Mouse (Mus musculus): Measurements from ENCODE around the gene Mfsd5. TPM values are rescaled to one million over a fixed set of nuclear protein-coding genes. Genes with fewer than 3 reads are reported as not detected.

Mfsd5 gene
- polyA plus RNA-seq (2015; fragmentation: Nextera tagmentation; extraction: Ambion mirVana) = 59.5 and 62.7 TPM in 2 replicates

DNA sequence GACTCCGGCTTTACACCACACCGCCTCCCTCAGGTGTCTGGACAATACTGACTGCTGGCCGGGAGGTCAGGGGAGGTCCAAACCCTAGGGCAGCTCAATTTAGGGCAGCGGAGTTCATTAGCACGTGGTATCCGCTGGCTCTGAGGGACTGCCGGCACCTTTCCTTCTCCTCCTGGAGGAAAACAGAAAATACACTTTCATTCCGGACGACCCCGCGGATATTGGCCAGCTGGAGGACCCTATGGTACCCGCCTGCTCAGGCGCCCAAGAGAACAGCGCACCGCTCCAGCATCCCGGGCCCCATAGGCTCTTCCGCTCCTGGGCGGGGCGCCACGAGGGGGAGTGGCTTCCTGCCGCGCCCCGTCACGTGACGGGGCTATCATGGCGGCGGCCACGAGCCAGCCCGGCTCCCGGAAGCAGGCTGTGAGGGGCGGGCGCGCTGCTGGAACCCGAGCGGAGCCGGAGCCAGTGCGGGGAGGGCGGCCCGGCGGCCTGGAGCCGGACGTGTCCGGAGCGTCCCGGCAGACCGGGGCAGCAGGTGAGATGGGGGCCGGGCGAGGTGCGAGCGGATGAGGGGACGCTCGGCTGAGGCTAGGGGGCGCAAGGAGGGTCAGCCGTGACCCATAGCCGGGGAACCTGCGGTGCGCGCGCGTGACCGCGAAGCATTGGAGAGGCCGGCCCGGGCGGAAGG lies at the start of gene Mfsd5:
TSS of gene Mfsd5 (plus strand) at position 363 of the 691 bp plus-strand sequence.
- Histone ChIP-seq H3K27me3 (replicated peaks) (no peaks in the 10 kb centered on the region), H3K4me1 (peaks cover 26% of the 10 kb centered on the region), H3K36me3 (peaks cover 21% of the 10 kb centered on the region), H3K27ac (replicated peaks) (peak within 1 kb of the TSS; percentile 90), H3K4me3 (replicated peaks) (peak within 1 kb of the TSS; percentile 79), H3K4me2 (peak within 1 kb of the TSS; percentile 95), H3K9ac (replicated peaks) (peak within 1 kb of the TSS; percentile 79), H3K9me3 (replicated peaks) (no peaks in the 10 kb centered on the region)
- WGBS = under 1% methylated on average over 64 of the region's 65 CpGs
- ATAC-seq (ENCODE audit: low FRiP score) = peak; percentile 95

DNA sequence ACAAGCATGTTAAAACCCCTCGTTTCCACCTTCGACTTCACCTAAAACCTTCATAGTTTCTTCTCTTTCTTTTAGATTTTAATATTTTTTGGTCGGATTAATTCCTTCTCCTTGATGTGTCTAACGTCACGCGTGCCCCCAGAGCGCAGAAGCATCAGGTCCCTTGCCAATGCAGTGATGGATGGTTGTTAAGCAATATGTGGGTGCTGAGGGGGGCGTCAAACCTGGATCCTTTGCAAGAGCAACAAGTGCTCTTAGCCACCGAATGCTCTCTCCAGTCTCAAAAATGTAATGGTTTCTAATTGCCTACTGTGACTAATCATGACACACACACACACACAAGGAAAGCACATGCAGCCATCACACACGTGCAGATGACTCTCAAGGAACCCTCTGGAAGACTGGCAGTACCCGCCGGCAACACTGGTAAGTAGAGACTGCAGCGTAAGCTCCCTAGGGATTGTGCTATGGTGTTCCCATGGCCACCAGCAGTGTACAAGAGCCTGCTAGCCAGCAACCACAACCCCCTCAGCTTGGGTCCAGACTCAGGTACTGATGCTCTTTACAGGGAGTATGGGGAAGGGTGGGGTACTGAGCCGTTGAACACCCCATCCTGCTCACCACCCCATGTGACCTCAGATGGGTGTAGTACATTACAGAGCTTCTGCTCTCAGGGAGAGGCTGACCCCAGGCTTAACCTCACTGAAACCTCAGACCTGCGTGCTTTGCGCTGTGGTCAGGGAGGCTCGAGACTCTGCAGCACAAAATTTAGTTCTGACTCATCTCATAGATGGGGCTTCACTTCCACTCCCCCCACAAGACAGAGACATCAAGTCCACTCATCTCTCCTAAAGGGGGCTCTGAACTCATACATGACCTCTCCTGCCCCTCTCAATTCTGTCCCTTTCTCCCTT lies 48.6 kb upstream of the Mfsd5 start:
- Histone ChIP-seq H3K27ac (replicated peaks) (no peak overlapping the region), H3K4me2 (no peak overlapping the region), H3K4me3 (replicated peaks) (no peak overlapping the region), H3K4me1 (no peaks in the 10 kb centered on the region), H3K9me3 (replicated peaks) (no peaks in the 10 kb centered on the region), H3K27me3 (replicated peaks) (no peaks in the 10 kb centered on the region), H3K9ac (replicated peaks) (no peak overlapping the region), H3K36me3 (0 out of 2 replicates have a peak, but pooled peaks cover 2% of the 10 kb centered on the region)
- 82% methylated on average over 17 of the region's 17 CpGs for WGBS
- ATAC-seq (ENCODE audit: low FRiP score) = no peak

- ATAC-seq (ENCODE audit: low FRiP score) = no peak
These were observed 47.5 kb upstream of the Mfsd5 start, which contains the start of gene Itgb7 for GRCm38 (mm10) chr15:102231748-102232147. Itgb7 (minus strand) TSS chr15:102231944.

DNA sequence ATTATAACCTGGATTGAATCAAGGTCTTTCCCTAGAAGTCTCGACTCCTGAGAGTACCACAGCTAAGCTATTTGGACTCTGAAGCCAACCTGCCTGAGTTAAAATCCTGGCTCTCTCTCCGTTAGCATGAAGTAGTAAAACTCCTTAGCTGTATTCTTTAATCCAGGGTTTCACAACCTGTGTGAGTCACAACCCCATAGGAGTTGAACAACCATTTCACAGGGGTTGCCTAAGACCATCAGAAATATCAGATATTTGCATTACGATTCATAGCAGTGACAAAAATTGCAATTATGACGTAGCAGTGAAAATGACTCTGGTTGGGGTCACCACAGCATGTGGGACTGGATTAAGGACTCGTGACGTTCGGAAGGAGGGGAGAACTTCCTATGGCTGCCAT lies 46.5 kb upstream of the Mfsd5 start:
- Histone ChIP-seq H3K4me1 (no peaks in the 10 kb centered on the region), H3K27me3 (replicated peaks) (no peaks in the 10 kb centered on the region), H3K27ac (replicated peaks) (no peak overlapping the region), H3K4me2 (no peak overlapping the region), H3K9ac (replicated peaks) (no peak overlapping the region), H3K9me3 (replicated peaks) (no peaks in the 10 kb centered on the region), H3K4me3 (replicated peaks) (no peak overlapping the region), H3K36me3 (peaks cover 10% of the 10 kb centered on the region; the same call in 1 of the 2 replicates)
- ATAC-seq (ENCODE audit: low FRiP score) = no peak
- WGBS = 86% methylated on average over 7 of the region's 7 CpGs

More at GRCm38 (mm10) chr15:102231748-102232147, 47.5 kb upstream of the Mfsd5 start, which contains the start of gene Itgb7:
- Histone ChIP-seq H3K4me1 (no peaks in the 10 kb centered on the region), H3K4me2 (no peak within 1 kb of the TSS), H3K27me3 (replicated peaks) (no peaks in the 10 kb centered on the region), H3K9me3 (replicated peaks) (no peaks in the 10 kb centered on the region), H3K36me3 (0 out of 2 replicates have a peak, but pooled peaks cover 5% of the 10 kb centered on the region), H3K27ac (replicated peaks) (no peak within 1 kb of the TSS), H3K4me3 (replicated peaks) (no peak within 1 kb of the TSS), H3K9ac (replicated peaks) (no peak within 1 kb of the TSS)
- WGBS = 66% methylated on average over 6 of the region's 6 CpGs

- H3K9ac ChIP-seq (replicated peaks) = no peak overlapping the region
- no peak overlapping the region for H3K4me3 ChIP-seq (replicated peaks)
- no peak for ATAC-seq (ENCODE audit: low FRiP score)
- WGBS = 31% methylated on average over 2 of the region's 2 CpGs
- no peaks in the 10 kb centered on the region for H3K4me1 ChIP-seq
- H3K9me3 ChIP-seq (replicated peaks) = no peaks in the 10 kb centered on the region
- H3K27ac ChIP-seq (replicated peaks) = no peak overlapping the region
- no peaks in the 10 kb centered on the region for H3K27me3 ChIP-seq (replicated peaks)
- peaks cover 10% of the 10 kb centered on the region; the same call in 1 of the 2 replicates for H3K36me3 ChIP-seq
- no peak overlapping the region for H3K4me2 ChIP-seq
These were observed 45.4 kb upstream of the Mfsd5 start for GRCm38 (mm10) chr15:102233896-102234295.

GRCm38 (mm10) chr15:102235371-102236027 lies 43.8 kb upstream of the Mfsd5 start:
- WGBS = 39% methylated on average over 21 of the region's 21 CpGs
- H3K27ac ChIP-seq (replicated peaks) = no peak overlapping the region
- peaks cover 10% of the 10 kb centered on the region; the same call in 1 of the 2 replicates for H3K36me3 ChIP-seq
- no peaks in the 10 kb centered on the region for H3K27me3 ChIP-seq (replicated peaks)
- H3K4me1 ChIP-seq = peaks cover 2% of the 10 kb centered on the region; the same call in 1 of the 2 replicates
- no peak overlapping the region for H3K4me2 ChIP-seq
- ATAC-seq (ENCODE audit: low FRiP score) = no peak
- H3K4me3 ChIP-seq (replicated peaks) = no peak overlapping the region
- H3K9me3 ChIP-seq (replicated peaks) = no peaks in the 10 kb centered on the region
- no peak overlapping the region for H3K9ac ChIP-seq (replicated peaks)

DNA sequence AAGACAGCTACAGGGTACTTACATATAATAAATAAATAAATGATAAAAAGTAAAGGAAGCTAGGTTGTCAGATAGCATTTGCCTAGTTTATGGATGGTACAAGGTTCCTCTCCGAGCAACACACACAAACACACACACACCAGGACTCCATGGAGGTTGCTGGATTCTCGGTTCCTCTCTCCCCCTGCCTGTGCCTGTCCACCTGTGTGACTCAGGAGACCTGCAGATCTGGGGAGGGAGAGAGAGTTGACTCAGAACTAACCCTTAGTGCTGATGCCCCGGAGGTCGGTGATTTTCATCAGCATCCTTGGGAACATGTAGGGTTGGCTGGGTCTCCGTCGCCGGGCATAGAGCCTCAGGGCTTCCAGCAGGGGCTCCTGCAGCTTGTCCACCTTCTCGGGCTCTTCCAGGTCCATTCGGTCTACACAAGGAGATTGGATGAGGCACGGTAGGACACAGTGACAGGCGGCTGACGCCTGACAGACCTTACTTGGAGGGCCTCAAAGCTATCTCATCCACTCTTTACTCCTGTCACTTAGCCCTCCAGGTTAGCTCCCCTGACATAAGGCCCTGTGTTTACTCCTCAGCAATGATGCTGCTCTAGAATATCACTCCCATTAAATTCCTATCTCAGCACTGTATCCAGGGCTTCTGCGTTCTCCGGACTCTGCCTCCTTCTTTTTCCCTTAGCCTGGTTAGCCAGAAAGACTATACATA lies 40.6 kb upstream of the Mfsd5 start:
- peaks cover 13% of the 10 kb centered on the region for H3K27me3 ChIP-seq (replicated peaks)
- WGBS = 93% methylated on average over 14 of the region's 14 CpGs
- H3K9me3 ChIP-seq (replicated peaks) = no peaks in the 10 kb centered on the region

GRCm38 (mm10) chr15:102239260-102239590 lies 40.0 kb upstream of the Mfsd5 start:
- H3K4me1 ChIP-seq = peaks cover 20% of the 10 kb centered on the region

More for the DNA sequence above, 40.6 kb upstream of the Mfsd5 start:
- H3K9ac ChIP-seq (replicated peaks) = no peak overlapping the region
- H3K27ac ChIP-seq (replicated peaks) = no peak overlapping the region
- H3K36me3 ChIP-seq = peaks cover 10% of the 10 kb centered on the region; the same call in 1 of the 2 replicates
- H3K4me1 ChIP-seq = peaks cover 15% of the 10 kb centered on the region
- ATAC-seq (ENCODE audit: low FRiP score) = no peak
- H3K4me2 ChIP-seq = no peak overlapping the region
- H3K4me3 ChIP-seq (replicated peaks) = no peak overlapping the region

GRCm38 (mm10) chr15:102239851-102240250 lies 39.4 kb upstream of the Mfsd5 start:
- H3K4me1 ChIP-seq = peaks cover 25% of the 10 kb centered on the region
- H3K27ac ChIP-seq (replicated peaks) = no peak overlapping the region
- H3K4me2 ChIP-seq = no peak overlapping the region
- peaks cover 20% of the 10 kb centered on the region for H3K27me3 ChIP-seq (replicated peaks)
- no peak overlapping the region for H3K9ac ChIP-seq (replicated peaks)
- ATAC-seq (ENCODE audit: low FRiP score) = no peak
- no peaks in the 10 kb centered on the region for H3K9me3 ChIP-seq (replicated peaks)
- WGBS = 85% methylated on average over 11 of the region's 11 CpGs
- no peak overlapping the region for H3K4me3 ChIP-seq (replicated peaks)
- peaks cover 10% of the 10 kb centered on the region; the same call in 1 of the 2 replicates for H3K36me3 ChIP-seq

More at GRCm38 (mm10) chr15:102239260-102239590, 40.0 kb upstream of the Mfsd5 start:
- no peaks in the 10 kb centered on the region for H3K9me3 ChIP-seq (replicated peaks)
- H3K4me2 ChIP-seq = no peak overlapping the region
- no peak overlapping the region for H3K4me3 ChIP-seq (replicated peaks)
- H3K27me3 ChIP-seq (replicated peaks) = peaks cover 18% of the 10 kb centered on the region
- no peak overlapping the region for H3K9ac ChIP-seq (replicated peaks)
- H3K36me3 ChIP-seq = peaks cover 10% of the 10 kb centered on the region; the same call in 1 of the 2 replicates
- peak; percentile 59 for ATAC-seq (ENCODE audit: low FRiP score)
- 10% methylated on average over 9 of the region's 9 CpGs for WGBS
- no peak overlapping the region for H3K27ac ChIP-seq (replicated peaks)

DNA sequence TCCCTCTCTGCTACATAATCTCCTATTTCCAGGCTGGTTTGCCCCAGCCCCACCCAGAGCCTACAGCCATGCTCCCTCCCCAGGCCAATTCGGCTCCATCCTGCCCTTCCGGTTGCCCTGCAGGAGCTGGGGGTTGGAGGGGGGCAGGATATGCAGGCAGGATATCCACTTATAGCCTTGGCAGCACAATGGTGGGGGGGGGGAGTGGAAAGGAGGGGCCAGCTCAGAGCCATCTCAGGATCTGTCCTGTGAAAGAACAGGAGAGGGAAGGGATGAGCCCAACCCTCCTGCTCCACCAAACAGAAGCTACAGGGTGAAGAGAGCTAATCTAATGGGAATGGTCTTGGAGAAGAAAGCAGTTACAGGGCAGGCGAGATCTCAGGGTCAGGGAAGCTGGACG lies 38.6 kb upstream of the Mfsd5 start:
- Histone ChIP-seq H3K9ac (replicated peaks) (no peak overlapping the region), H3K4me1 (peaks cover 33% of the 10 kb centered on the region), H3K36me3 (peaks cover 8% of the 10 kb centered on the region; the same call in 1 of the 2 replicates), H3K9me3 (replicated peaks) (no peaks in the 10 kb centered on the region), H3K4me2 (no peak overlapping the region), H3K4me3 (replicated peaks) (no peak overlapping the region), H3K27me3 (replicated peaks) (peaks cover 20% of the 10 kb centered on the region), H3K27ac (replicated peaks) (no peak overlapping the region)
- 81% methylated on average over 4 of the region's 4 CpGs for WGBS
- no peak for ATAC-seq (ENCODE audit: low FRiP score)
